Mouse (Mus musculus) limb, embryonic 11.5 days (tissue): ENCODE measurements around the gene Zfp949. TPM values are rescaled to one million over a fixed set of nuclear protein-coding genes. Genes with fewer than 3 reads are reported as not detected.

Source experiments
- ATAC-seq: fragments of 200-750 bp; cut with Nextera tagmentation; 2 replicates; pipeline ENCODE4 v1.8.0; 2017; ENCODE audit warnings: low read depth; ENCODE audit not compliant: insufficient number of reproducible peaks, low FRiP score, low TSS enrichment
- DNase-seq: peaks from one replicate; pipeline ENCODE4 v3.0.0-alpha.2; 2015; ENCODE audit warnings: low spot score
- H3K27ac ChIP-seq: fragments of 300-500 bp; sonication (generic); replicated peaks from 2 replicates; pipeline ENCODE4 v1.5.1; 2014; ENCODE audit warnings: low read depth, mild to moderate bottlenecking, low read length
- H3K27me3 ChIP-seq: fragments of 300-500 bp; sonication (generic); 2 replicates; pipeline ENCODE4 v1.6.1; 2014; ENCODE audit warnings: mild to moderate bottlenecking, low read length, mixed read lengths; ENCODE audit not compliant: control insufficient read depth, insufficient read depth
- H3K36me3 ChIP-seq: fragments of 300-500 bp; sonication (generic); 2 replicates; pipeline ENCODE4 v1.6.1; 2014; ENCODE audit warnings: mild to moderate bottlenecking, low read length, moderate library complexity, mixed read lengths; ENCODE audit not compliant: control insufficient read depth, insufficient read depth
- H3K4me1 ChIP-seq: fragments of 300-500 bp; sonication (generic); 2 replicates; pipeline ENCODE4 v1.6.1; 2014; ENCODE audit warnings: low read length, mixed read lengths; ENCODE audit not compliant: control insufficient read depth, insufficient read depth
- H3K4me2 ChIP-seq: fragments of 300-500 bp; sonication (generic); 2 replicates; pipeline ENCODE4 v1.6.1; 2014; ENCODE audit warnings: low read depth, mild to moderate bottlenecking, moderate library complexity; ENCODE audit not compliant: severe bottlenecking
- H3K4me3 ChIP-seq: fragments of 300-500 bp; sonication (generic); 2 replicates; pipeline ENCODE4 v1.5.1; 2014; ENCODE audit warnings: low read depth, low read length
- H3K9ac ChIP-seq: fragments of 300-500 bp; sonication (generic); 2 replicates; pipeline ENCODE4 v1.6.1; 2014; ENCODE audit warnings: mild to moderate bottlenecking, low read length
- H3K9me3 ChIP-seq: fragments of 300-500 bp; sonication (generic); 2 replicates; pipeline ENCODE4 v1.6.1; 2016; ENCODE audit warnings: low read length; ENCODE audit not compliant: control insufficient read depth
- WGBS: fragments of 180-500 bp; shearing (Covaris S2); extraction: QIAGEN DNeasy Blood & Tissue Kit; methylation state at CpG from one replicate; pipeline ENCODE4 v1.1.7; 2014; 5-methylcytosine and 5-hydroxymethylcytosine counted together
- polyA plus RNA-seq: library from polyadenylated mRNA; unstranded; fragments of >200 nt; fragmentation: Nextera tagmentation; extraction: Ambion mirVana; gene quantifications from 2 replicates; pipeline ENCODE4 v1.2.1, GENCODE M21; 2014

Zfp949 gene
- 9.0 and 10.3 TPM in 2 replicates for polyA plus RNA-seq

DNA sequence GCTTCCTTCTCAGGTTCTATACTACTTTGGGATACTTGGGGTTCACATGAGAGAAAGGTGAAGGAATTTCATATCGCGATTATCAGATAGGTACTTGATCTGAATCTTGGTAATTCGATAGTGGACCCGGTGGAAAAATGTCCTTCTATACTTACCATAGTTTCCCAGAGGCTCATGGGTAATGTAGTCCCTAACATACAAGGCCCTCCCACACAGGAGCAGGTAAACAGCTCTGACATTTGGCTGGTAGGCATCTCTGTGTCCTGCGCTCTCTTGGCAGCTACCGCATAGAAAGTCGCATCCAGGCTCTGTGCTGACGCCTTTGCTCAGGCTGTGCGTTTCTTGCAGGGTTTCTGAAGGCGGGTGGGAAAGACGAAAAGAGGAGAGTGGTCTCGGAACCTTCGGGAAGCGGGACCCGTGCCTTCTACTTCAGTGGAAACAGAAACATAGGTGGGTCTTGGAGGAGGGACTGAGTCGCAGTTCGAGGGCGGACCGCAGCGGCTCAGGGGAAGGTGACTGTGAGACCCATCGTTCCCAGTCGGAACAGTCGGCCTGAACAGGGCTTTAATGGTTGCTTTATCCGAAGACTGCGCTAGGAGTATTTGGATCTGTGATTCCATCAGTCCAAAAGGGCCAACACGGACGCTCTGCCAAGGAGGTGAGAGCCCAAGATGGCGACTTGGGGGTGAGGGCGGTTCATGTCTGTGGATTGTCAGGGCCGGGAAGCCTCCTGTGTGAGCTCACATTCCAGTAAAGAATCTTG lies at the start of gene Zfp949:
Gene Zfp949 (plus strand): TSS at position 170 of the 763 bp plus-strand sequence.
- peak within 1 kb of the TSS; percentile 36; the same call in 1 of the 2 replicates for H3K27ac ChIP-seq
- peak; percentile 90 for ATAC-seq

DNA sequence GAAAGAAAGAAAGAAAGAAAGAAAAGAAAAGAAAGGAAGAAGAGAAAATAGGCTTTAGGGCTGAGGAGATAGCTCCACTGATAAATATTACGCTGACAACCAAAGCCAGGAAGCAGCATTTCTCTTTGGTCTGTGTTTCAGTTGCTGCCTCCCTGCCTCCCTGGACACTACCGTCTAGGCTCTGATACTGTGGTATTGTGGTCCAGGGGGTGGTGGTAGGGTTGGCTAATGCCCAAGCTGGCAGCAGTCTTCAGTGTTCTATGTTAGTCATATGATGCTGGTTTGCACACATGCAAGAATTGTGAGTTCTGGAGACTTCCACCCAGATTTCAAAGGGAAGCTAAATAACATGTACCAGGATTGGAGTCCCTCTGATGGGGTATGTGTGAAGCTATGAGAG lies 47.7 kb upstream of the Zfp949 start:
- H3K36me3 ChIP-seq = no peaks in the 10 kb centered on the region
- 90% methylated on average over 2 of the region's 2 CpGs for WGBS
- no peak for DNase-seq
- no peaks in the 10 kb centered on the region for H3K4me1 ChIP-seq
- H3K9ac ChIP-seq = no peak overlapping the region
- ATAC-seq = no peak
- no peak overlapping the region for H3K4me2 ChIP-seq
- H3K9me3 ChIP-seq = no peaks in the 10 kb centered on the region
- no peak overlapping the region for H3K27ac ChIP-seq
- H3K4me3 ChIP-seq = no peak overlapping the region
- H3K27me3 ChIP-seq = no peaks in the 10 kb centered on the region

More for the DNA sequence above, at the start of gene Zfp949:
- H3K27me3 ChIP-seq = no peaks in the 10 kb centered on the region
- WGBS = under 1% methylated on average over 30 of the region's 30 CpGs
- H3K4me3 ChIP-seq = peak within 1 kb of the TSS; percentile 77
- H3K36me3 ChIP-seq = no peaks in the 10 kb centered on the region
- DNase-seq = peak; percentile 76
- H3K9ac ChIP-seq = peak within 1 kb of the TSS; percentile 66
- H3K4me2 ChIP-seq = peak within 1 kb of the TSS; percentile 54
- 0 out of 2 replicates have a peak, but pooled peaks cover 6% of the 10 kb centered on the region for H3K4me1 ChIP-seq
- no peaks in the 10 kb centered on the region for H3K9me3 ChIP-seq

DNA sequence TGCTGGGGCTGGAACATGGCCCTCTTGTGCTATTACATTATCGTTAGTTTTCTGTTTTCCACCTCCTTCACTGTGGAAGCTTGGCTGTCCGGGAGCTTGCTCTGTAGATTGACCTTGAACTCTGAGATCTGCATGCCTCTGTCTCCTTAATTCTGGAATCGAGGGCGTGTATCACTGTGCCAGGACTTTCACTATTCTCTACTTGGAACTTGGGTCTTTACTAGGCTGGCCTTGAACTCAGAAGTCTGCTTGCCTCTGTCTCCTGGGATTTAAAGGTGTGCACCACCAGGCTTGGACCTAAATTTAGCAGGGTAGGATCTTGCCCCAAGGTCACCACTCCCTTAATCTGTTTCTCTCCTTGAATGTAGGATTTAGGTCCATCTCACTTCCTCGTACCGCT lies 46.0 kb upstream of the Zfp949 start:
- H3K9ac ChIP-seq = no peak overlapping the region
- H3K27me3 ChIP-seq = no peaks in the 10 kb centered on the region
- H3K4me3 ChIP-seq = no peak overlapping the region
- no peaks in the 10 kb centered on the region for H3K4me1 ChIP-seq
- H3K36me3 ChIP-seq = no peaks in the 10 kb centered on the region
- H3K4me2 ChIP-seq = no peak overlapping the region
- 90% methylated on average over 6 of the region's 6 CpGs for WGBS
- ATAC-seq (no peak), DNase-seq (no peak)
- H3K9me3 ChIP-seq = no peaks in the 10 kb centered on the region
- H3K27ac ChIP-seq = no peak overlapping the region

DNA sequence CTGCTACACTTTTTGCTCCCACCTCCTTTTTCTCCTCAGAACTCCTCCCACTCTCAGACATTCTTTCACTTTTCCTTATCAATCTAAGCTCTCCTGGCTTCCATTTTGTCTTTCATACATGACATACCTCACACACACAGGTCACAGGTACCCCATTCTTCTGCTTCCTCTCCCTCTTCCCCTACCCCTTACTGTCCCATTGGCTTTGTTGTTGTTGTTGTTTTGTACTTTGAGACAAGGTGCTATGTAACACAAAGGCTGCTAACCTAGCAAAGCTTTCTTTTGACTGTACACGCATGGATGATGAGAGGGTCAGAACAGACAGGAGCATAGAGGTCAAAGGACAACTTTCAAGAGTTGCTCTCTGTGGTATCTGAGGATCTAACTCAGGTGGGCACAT lies 32.3 kb upstream of the Zfp949 start:
- no peaks in the 10 kb centered on the region for H3K9me3 ChIP-seq
- H3K4me1 ChIP-seq = peaks cover 3% of the 10 kb centered on the region; the same call in 1 of the 2 replicates
- H3K4me2 ChIP-seq = no peak overlapping the region
- no peak overlapping the region for H3K4me3 ChIP-seq
- no peaks in the 10 kb centered on the region for H3K27me3 ChIP-seq
- WGBS = 88% methylated on average over 1 of the region's 1 CpGs
- no peak for ATAC-seq
- H3K9ac ChIP-seq = no peak overlapping the region
- H3K27ac ChIP-seq = no peak overlapping the region
- peaks cover 4% of the 10 kb centered on the region; the same call in 1 of the 2 replicates for H3K36me3 ChIP-seq
- DNase-seq = no peak

DNA sequence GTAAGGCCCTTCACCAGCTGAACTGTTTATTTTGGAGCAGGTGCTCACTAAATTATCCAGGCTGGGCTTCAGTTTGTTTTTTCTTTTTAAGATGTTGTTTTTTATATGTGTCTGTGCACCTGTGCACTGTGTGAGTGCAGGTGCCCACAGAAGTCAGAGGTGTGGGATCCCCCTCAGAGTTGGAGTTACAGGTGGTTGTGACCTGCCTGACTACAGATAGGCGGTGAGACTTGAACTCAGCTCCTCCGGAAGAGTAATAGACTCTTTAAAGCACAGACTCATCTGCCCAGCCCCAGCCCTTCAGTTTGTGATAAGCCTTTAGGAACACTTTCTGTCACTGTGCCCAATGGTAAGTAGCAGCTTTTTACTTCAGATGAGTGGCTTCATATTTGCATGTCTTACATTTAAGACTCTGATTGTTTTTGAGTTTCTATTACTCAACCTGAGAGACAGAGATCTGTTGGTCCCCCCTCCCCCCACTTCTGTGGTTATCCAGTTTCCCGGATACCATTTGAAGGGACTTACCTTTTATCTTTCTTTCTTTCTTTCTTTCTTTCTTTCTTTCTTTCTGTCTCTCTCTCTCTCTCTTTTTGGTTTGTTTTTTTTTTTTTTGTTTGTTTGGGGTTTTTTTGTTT lies 31.3 kb upstream of the Zfp949 start:
- peaks cover 7% of the 10 kb centered on the region; the same call in 1 of the 2 replicates for H3K36me3 ChIP-seq
- WGBS = 88% methylated on average over 3 of the region's 3 CpGs
- no peak for ATAC-seq

DNA sequence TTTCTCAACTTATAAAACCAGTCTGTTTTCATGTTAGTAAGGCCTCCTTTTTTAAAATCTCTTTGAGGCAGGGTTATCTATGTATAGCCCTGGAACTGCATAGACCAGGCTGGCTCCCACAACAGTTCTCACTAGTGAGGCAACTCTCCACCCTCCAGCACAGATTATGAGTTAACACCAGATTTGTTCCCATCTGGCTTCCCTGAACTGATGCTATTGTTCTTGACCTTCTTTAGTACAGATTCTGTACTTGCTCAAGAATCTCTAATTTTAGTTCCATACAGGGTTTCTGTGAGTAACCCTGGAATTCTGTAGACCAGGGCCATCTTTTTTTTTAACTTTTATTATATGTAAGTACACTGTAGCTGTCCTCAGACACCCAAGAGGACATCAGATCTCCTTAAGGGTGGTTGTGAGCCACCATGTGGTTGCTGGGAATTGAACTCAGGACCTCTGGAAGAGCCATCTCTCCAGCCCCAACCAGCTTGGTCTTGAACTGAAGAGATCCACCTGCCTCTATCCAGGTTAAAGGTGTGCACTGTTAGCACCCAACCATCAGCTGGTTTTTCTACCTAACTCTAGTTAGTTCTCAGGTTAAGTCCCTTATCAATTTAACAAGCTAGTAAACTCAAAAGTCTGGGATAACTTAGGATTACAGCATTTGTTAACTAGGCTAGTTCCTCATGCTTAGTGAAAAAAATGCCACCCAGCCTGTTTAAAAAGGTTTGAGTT lies 28.3 kb upstream of the Zfp949 start:
- no peak for DNase-seq
- ATAC-seq = no peak

More for the DNA sequence above, 31.3 kb upstream of the Zfp949 start:
- no peak overlapping the region for H3K27ac ChIP-seq
- H3K27me3 ChIP-seq = no peaks in the 10 kb centered on the region
- no peak overlapping the region for H3K4me3 ChIP-seq
- no peak overlapping the region for H3K4me2 ChIP-seq
- no peaks in the 10 kb centered on the region for H3K9me3 ChIP-seq
- no peak for DNase-seq
- peaks cover 3% of the 10 kb centered on the region; the same call in 1 of the 2 replicates for H3K4me1 ChIP-seq
- no peak overlapping the region for H3K9ac ChIP-seq

DNA sequence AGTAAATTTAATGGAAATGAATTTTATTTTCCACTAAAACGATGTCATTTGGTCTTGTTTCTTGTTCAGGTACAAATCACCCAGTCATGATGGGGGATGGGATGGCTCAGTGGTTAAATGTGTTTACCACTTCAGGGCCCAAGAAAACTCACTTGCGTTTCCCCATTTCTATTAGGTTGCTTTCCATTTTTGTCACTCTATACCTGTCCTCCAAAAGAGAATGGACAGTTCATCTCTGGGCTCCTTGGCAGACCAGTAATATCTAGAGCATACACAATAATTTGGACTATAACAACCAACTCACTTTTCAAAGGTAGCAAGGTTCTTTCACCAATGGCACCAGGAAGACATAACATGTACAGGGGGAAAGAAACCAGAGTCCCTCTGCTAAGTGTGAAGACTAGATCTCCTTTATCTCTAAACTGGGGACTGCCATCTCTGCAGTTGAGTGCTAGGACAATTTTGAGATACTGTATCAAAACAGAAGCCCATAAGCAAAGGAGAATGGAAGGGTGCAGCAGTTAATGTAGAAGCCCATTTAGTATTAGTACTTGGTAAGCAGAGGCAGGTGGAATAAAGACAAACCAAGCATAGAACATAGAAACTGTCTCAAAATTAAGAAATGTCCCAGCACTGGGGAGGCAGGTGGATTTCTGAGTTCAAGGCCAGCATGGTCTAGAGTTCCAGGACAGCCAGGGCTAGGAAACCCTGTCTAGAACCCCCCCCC lies 27.5 kb upstream of the Zfp949 start:
- Histone ChIP-seq H3K4me1 (peaks cover 6% of the 10 kb centered on the region; the same call in 1 of the 2 replicates), H3K36me3 (peaks cover 7% of the 10 kb centered on the region; the same call in 1 of the 2 replicates), H3K9me3 (no peaks in the 10 kb centered on the region), H3K27me3 (no peaks in the 10 kb centered on the region), H3K9ac (no peak overlapping the region), H3K4me3 (peak overlapping the region; percentile 82; the same call in 1 of the 2 replicates), H3K27ac (no peak overlapping the region), H3K4me2 (peak overlapping the region; percentile 74; the same call in 1 of the 2 replicates)
- 14% methylated on average over 2 of the region's 2 CpGs for WGBS
- ATAC-seq (no peak), DNase-seq (no peak)

More for the DNA sequence above, 28.3 kb upstream of the Zfp949 start:
- Histone ChIP-seq H3K9ac (no peak overlapping the region), H3K4me3 (no peak overlapping the region), H3K4me2 (no peak overlapping the region), H3K27ac (no peak overlapping the region), H3K4me1 (peaks cover 6% of the 10 kb centered on the region; the same call in 1 of the 2 replicates), H3K9me3 (no peaks in the 10 kb centered on the region), H3K27me3 (no peaks in the 10 kb centered on the region), H3K36me3 (peaks cover 7% of the 10 kb centered on the region; the same call in 1 of the 2 replicates)
